Mouse (Mus musculus) B cell, adult 2 months (primary cell): ENCODE results near the gene Dus2.
"Not testable (repeated sequence)": the region's sequence is repeated elsewhere in the genome, so short reads cannot be mapped to it uniquely, and the experiment has no call there.

ENCODE experiments used
- DNase-seq, 2 experiments: peaks; one replicate each; pipeline ENCODE4 v3.0.0; 2022

The Dus2 gene

GRCm38 (mm10) chr8:105991546-105991945, 409 bp downstream of the Dus2 start:
- DNase-seq: no peak

GRCm38 (mm10) chr8:105992499-105992898, 1.4 kb downstream of the Dus2 start:
- peak; percentile 92 to 94 for DNase-seq

DNA sequence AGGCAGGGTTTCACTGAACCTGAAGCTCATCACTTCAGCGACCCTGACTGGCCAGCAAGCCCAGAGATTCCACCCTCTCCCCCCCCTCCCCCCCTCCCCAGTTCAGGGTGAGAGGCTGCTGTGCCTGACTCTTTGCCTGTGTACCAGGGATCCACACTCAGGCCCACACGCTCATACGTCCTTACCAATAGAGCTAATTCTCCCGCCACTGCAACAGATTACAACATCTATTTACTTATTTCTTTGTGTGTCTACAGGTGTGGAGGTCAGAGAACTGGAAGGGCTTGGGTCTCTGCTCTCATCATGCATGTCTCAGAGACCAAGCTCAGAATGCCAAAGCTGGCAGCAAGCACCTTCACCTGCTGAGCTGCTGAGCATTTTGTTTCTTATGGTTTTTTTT, 2.1 kb downstream of the Dus2 start:
- no peak for DNase-seq

DNA sequence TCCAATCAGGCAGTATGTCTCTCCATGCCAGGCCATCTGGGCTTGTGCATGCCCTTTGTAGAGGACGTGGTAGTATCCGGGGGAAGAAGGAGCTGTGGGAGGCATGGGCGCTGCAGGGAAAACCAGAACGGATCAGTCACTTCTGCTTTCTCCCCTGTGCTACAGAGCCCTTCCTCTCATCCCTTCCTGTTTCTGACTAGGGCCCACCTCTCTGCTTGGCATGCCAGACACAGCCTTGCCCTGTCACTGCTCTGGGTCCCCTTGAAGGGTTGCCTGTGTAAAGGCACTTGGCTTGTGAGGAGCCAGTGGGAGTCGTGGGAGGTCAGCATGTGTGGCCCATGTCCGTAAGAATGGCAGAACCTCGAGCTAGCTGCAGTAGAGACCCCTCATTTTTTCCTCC, 5.2 kb downstream of the Dus2 start:
- peak; percentile 38 for DNase-seq

- DNase-seq: no peak
Measured at GRCm38 (mm10) chr8:105998971-105999370, 7.8 kb downstream of the Dus2 start.

DNA sequence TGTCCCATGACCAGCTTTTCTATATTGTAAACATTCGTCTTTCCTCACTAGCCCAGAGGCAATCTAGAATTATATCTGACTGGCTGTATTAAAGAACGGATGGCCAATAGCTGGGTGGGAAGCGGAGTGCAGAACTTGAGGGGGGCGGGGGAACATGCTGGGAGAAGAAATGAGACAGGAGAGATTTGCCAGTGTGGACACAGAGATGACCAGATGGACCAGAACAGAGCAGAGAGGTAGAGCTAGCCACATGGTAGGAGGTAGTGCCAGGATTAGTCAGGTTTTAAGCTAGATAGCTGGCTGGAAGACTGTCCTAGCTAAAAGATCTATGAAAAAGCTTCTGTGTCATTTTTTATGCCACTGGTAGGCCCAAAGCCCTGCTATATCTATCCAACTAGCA, 10.8 kb downstream of the Dus2 start:
- no peak for DNase-seq

DNA sequence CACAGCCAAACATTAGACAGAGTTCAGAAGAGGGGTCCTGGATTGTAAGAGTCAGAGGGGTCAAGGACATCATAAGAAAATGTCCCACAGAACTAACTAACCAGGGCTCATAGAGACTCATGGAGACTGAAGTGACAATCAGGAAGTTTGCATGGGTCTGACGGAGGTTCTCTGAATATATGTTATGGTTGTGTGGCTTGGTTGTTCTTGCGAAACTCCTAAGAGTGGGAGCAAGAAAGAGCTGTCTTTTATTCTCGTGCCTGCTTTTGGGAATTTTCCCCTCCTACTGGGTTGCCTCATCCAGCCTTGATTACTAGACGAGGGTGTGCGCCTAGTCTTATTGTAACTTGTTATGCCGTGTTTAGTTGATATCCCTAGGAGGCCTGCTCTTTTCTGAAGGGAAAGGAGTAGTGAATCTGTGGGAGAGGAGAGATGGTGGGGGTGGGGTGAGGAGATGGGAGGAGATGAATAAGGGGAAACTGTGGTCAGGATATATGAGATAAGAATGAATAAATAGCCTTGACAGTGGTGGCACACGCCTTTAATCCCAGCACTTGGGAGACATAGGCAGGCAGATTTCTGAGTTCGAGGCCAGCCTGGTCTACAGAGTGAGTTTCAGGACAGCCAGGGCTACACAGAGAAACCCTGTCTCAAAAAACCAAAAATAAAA, 13.5 kb downstream of the Dus2 start:
- no peak for DNase-seq

DNA sequence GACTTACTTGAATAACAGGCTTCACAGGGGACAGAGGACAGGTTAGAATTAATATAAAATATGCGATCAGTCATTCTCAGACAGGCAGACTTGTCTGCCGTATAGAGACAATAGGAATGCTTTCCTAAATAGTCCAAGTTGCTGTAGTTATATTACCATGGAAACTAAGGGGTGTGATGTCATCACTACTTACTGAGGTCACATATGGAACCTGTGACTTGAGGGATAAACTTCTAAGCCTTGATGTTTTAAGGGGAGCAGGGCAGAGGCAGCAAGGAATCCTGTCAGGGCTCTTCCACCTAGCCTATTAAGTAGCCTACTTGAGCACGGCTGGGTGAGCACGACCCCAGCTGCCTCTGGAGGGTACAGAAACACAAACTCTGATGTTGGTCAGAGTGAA, 14.7 kb downstream of the Dus2 start, which contains the start of gene Dpep2nb:
TSS of gene Dpep2nb (minus strand) at position 101 of the 400 bp plus-strand sequence.
- DNase-seq: no peak

DNA sequence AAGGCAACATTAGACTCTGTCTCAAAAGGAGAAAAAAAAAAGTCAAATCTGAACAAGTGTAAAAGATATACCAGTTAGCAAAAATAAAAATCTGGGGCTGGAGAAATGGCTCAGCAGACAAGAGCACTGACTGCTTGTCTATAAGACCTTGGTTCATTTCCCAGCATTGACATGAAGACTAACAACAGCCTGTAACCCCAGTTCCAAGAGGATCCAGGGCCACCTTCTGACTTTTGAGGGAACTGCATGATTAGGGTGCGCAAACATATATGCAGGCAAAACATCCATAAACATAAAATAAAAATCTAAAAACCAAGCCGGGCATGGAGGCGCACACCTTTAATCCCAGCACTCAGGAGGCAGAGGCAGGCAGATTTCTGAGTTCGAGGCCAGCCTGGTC, 15.3 kb downstream of the Dus2 start:
- peak in 1 of 2 experiments; percentile 20 for DNase-seq

- no peak for DNase-seq
Measured at GRCm38 (mm10) chr8:106007135-106007534, 16.0 kb downstream of the Dus2 start.

- DNase-seq: not testable (repeated sequence)
Measured at GRCm38 (mm10) chr8:106007891-106008290, 16.8 kb downstream of the Dus2 start.

GRCm38 (mm10) chr8:106010748-106011642, 19.9 kb downstream of the Dus2 start:
- peak; percentile 91 to 92 for DNase-seq

DNA sequence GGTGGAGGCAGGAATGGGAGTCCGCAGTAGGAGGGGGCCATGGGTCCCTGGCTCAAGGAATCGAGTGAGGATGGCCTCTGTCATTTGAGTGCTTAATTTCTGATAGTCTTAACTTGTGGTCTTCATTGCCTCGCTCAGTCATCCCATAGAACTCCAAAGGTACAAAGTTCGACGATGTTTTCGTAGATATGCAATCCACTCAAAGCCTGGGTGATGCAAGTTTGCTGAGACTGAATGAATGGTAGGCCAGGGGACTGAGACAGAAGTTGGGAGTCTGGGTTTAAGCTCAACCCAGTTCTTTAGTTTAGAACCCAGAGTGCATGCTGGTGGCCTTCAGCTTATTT, 20.5 kb downstream of the Dus2 start, which contains the start of gene Ddx28:
TSS of gene Ddx28 (minus strand) at position 240 of the 344 bp plus-strand sequence.
- no peak for DNase-seq

DNA sequence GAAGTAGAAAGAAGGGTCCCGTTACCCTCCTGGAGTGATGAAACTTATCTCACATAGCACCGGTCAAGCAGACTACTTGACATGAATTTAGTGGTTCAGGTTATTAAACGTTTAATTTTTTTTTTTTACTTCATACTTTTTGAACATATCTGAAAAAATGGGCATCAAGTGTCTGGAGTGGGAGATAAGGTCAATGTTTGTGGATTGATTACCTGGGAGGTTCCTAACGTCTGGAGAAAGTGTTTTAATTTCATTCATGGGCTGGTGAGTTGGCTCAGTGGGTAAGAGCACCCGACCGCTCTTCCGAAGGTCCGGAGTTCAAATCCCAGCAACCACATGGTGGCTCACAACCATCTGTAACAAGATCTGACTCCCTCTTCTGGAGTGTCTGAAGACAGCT, 21.1 kb downstream of the Dus2 start:
- DNase-seq: not testable (repeated sequence)

GRCm38 (mm10) chr8:106016284-106016683, 25.1 kb downstream of the Dus2 start:
- DNase-seq: no peak

GRCm38 (mm10) chr8:106017130-106017529, 26.0 kb downstream of the Dus2 start:
- DNase-seq: peak; percentile 24 to 34

GRCm38 (mm10) chr8:106018039-106018438, 26.9 kb downstream of the Dus2 start:
- no peak for DNase-seq

- peak; percentile 91 to 92 for DNase-seq
Measured at GRCm38 (mm10) chr8:106022483-106022882, 31.3 kb downstream of the Dus2 start.

GRCm38 (mm10) chr8:106038721-106039120, 47.6 kb downstream of the Dus2 start:
- DNase-seq: no peak

GRCm38 (mm10) chr8:106039605-106040004, 48.5 kb downstream of the Dus2 start:
- peak; percentile 29 to 37 for DNase-seq

DNA sequence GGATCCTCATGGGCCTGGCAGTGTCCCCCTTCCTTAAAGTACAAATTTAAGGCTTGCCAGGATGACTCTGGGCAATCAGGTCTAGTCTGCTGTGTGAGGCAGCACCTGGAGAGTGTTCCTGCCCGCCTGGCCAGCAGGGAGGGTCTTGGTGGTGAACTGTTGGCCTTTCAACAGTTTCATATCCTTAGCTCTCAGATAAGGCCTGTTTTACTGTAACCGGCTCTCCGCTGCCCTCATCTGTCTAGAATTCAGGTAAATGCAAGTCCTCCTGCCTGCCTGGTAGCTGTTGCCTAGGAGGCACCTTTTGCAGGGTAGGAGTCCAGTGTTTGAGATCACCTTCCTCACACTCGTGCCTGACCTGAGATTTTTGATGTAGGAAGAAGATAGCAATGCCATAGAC, 49.1 kb downstream of the Dus2 start:
- DNase-seq: peak; percentile 31 to 42

DNA sequence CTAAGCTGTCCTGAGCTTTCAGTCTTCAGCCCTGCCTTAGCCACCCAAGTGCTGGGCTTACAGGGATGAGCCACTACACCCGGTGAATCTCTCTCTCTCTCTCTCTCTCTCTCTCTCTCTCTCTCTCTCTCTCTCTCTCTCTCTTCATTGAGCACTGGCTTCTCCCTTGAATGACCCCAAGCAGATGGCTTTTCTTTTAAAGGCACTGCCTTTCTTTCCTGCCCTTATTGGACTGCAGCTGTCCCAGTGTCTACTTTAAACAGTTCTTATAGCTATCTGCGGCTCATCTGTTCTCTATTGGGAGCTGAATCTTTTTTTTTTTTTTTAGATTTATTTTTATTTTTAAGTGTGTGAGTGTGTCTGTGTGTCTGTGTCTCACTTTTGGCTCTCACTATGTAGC, 51.9 kb downstream of the Dus2 start:
- DNase-seq: no peak

GRCm38 (mm10) chr8:106044151-106044550, 53.0 kb downstream of the Dus2 start:
- DNase-seq: no peak
